ENCODE assay signal across 23 mouse cellular contexts in genomic region chr2:148451498-148451897, GRCm38 (mm10). TPM values are rescaled to one million over a fixed set of nuclear protein-coding genes. Genes with fewer than 3 reads are reported as not detected.
A peak's percentile ranks its signal among the peaks of the same experiment; 100 is the strongest.
DNase-seq lines count a peak whose midpoint lies in the region; ATAC-seq and TF ChIP-seq lines count a peak whose summit lies in the region.
"Had no signal": no experiment of that assay in that cellular context is flagged by ENCODE, and none has a peak within 500 bp of the region (broad histone marks: within the 10 kb centered on the region; RNA-seq: fewer than 3 reads in every experiment).

No protein-coding gene starts in this region.

- DNase-seq in heart, adult 2 months, result no peak
- no peak for DNase-seq in heart, adult 8-10 months (ENCODE audit: low spot score)
- peak; percentile 34 for DNase-seq in lung, embryonic 14.5 days
- no peak for DNase-seq in lung, postnatal 14 days
- no peak for DNase-seq in stomach, postnatal 0 days (ENCODE audit: low spot score)
- no peak for DNase-seq in cerebellum, postnatal 25 days
- DNase-seq: adrenal gland, adult 2 months; cerebellum, adult 18-20 months; cerebellum, postnatal 14 days; layer of hippocampus, adult 9-11 months; right cerebral cortex, postnatal 14 days had no signal

- no peak for TF ChIP-seq EP300 in heart, adult 2 months (IDR thresholded peaks at IDR 0.05; ENCODE audit: insufficient read depth, low read depth, low read length)
- TF ChIP-seq EP300 in stomach, postnatal 0 days (optimal IDR thresholded peaks at IDR 0.05), result no peak

- no peak overlapping the region for H3K4me3 ChIP-seq in heart, adult 2 months
- no peak overlapping the region for H3K4me3 ChIP-seq in lung, embryonic 14.5 days (ENCODE audit: low read depth, low read length)
- no peak overlapping the region for H3K4me3 ChIP-seq in lung, embryonic 16.5 days (ENCODE audit: low read length)
- no peak overlapping the region for H3K4me3 ChIP-seq in stomach, postnatal 0 days (ENCODE audit: low read depth, low read length)
- H3K4me3 ChIP-seq: embryonic facial prominence, embryonic 12.5 days; erythroblast, embryonic 14.5 days; megakaryocyte, embryonic 14.5 days; midbrain, embryonic 15.5 days; neural tube, embryonic 12.5 days had no signal

- H3K27ac ChIP-seq in heart, adult 2 months, result peak overlapping the region; percentile 49
- H3K27ac ChIP-seq in lung, embryonic 14.5 days (ENCODE audit: low read depth), result no peak overlapping the region
- H3K27ac ChIP-seq in lung, embryonic 16.5 days (ENCODE audit: low read length), result peak overlapping the region; percentile 58; the same call in 1 of the 2 replicates
- 0 out of 2 replicates have a peak overlapping the region, but pooled peaks have one; percentile 20 for H3K27ac ChIP-seq in stomach, postnatal 0 days (replicated peaks)
- H3K27ac ChIP-seq: embryonic facial prominence, embryonic 12.5 days; hindbrain, postnatal 0 days; liver, embryonic 14.5 days; midbrain, embryonic 15.5 days; neural tube, embryonic 12.5 days had no signal

- H3K9me3 ChIP-seq in lung, embryonic 14.5 days (ENCODE audit: low read depth, low read length), result no peaks in the 10 kb centered on the region
- no peaks in the 10 kb centered on the region for H3K9me3 ChIP-seq in lung, embryonic 16.5 days (ENCODE audit: control insufficient read depth, low read length)
- H3K9me3 ChIP-seq in stomach, postnatal 0 days (ENCODE audit: control insufficient read depth, low read length), result no peaks in the 10 kb centered on the region
- H3K9me3 ChIP-seq: embryonic facial prominence, embryonic 12.5 days; megakaryocyte, embryonic 14.5 days; midbrain, embryonic 15.5 days; neural tube, embryonic 12.5 days had no signal

- TF ChIP-seq CTCF in heart, adult 2 months (IDR thresholded peaks at IDR 0.05), result no peak
- TF ChIP-seq CTCF in lung, embryonic 14.5 days (IDR thresholded peaks at IDR 0.05; ENCODE audit: low read depth), result no peak
- no peak for TF ChIP-seq CTCF in stomach, postnatal 0 days (IDR thresholded peaks at IDR 0.05; ENCODE audit: low read depth)

- no peaks in the 10 kb centered on the region for H3K79me2 ChIP-seq in heart, adult 2 months (replicated peaks; ENCODE audit: control insufficient read depth, insufficient read depth, low read length)

- no peaks in the 10 kb centered on the region for H3K27me3 ChIP-seq in heart, adult 2 months (ENCODE audit: control insufficient read depth, insufficient read depth, low read length)
- H3K27me3 ChIP-seq in lung, embryonic 14.5 days (ENCODE audit: insufficient read depth, low read length), result no peaks in the 10 kb centered on the region
- no peaks in the 10 kb centered on the region for H3K27me3 ChIP-seq in lung, embryonic 16.5 days (ENCODE audit: control insufficient read depth, insufficient read depth, low read depth, low read length)
- no peaks in the 10 kb centered on the region for H3K27me3 ChIP-seq in stomach, postnatal 0 days (ENCODE audit: control insufficient read depth, insufficient read depth, low read length)
- H3K27me3 ChIP-seq: embryonic facial prominence, embryonic 12.5 days; midbrain, embryonic 15.5 days; neural tube, embryonic 12.5 days; Patski had no signal

- ATAC-seq in lung, embryonic 14.5 days (ENCODE audit: insufficient read depth), result no peak
- ATAC-seq in lung, embryonic 16.5 days (ENCODE audit: low read depth), result peak; percentile 19
- ATAC-seq in stomach, postnatal 0 days (ENCODE audit: low FRiP score, low TSS enrichment), result no peak
- ATAC-seq in megakaryocyte-erythroid progenitor cell, adult 5-6 weeks (replicated peaks; ENCODE audit: low FRiP score, low TSS enrichment, poor library complexity, severe bottlenecking), result no peak
- ATAC-seq: forebrain, embryonic 14.5 days; hindbrain, postnatal 0 days; intestine, postnatal 0 days; midbrain, embryonic 15.5 days; Patski had no signal

- TF ChIP-seq POLR2A in heart, adult 2 months (IDR thresholded peaks at IDR 0.05; ENCODE audit: insufficient read depth, low read depth, low read length), result no peak

- 46% methylated on average over 5 of the region's 5 CpGs for WGBS in heart, adult 2 months
- 67% methylated on average over 5 of the region's 5 CpGs for WGBS in lung, embryonic 14.5 days
- WGBS in lung, embryonic 16.5 days, result 61% methylated on average over 5 of the region's 5 CpGs
- 61% methylated on average over 5 of the region's 5 CpGs for WGBS in stomach, postnatal 0 days

- no peak overlapping the region for H3K4me2 ChIP-seq in lung, embryonic 14.5 days
- H3K4me2 ChIP-seq in lung, embryonic 16.5 days (ENCODE audit: low read depth, low read length), result no peak overlapping the region
- H3K4me2 ChIP-seq in stomach, postnatal 0 days (replicated peaks; ENCODE audit: low read depth), result no peak overlapping the region
- H3K4me2 ChIP-seq: embryonic facial prominence, embryonic 12.5 days; midbrain, embryonic 15.5 days; neural tube, embryonic 12.5 days had no signal

- intact Hi-C loops in heart, adult 2 months (cut with DNase I), result no loop called here

- peaks cover 5% of the 10 kb centered on the region; the same call in 1 of the 2 replicates for H3K36me3 ChIP-seq in heart, adult 2 months (ENCODE audit: control insufficient read depth, insufficient read depth, low read length)
- no peaks in the 10 kb centered on the region for H3K36me3 ChIP-seq in lung, embryonic 14.5 days (ENCODE audit: insufficient read depth)
- no peaks in the 10 kb centered on the region for H3K36me3 ChIP-seq in lung, embryonic 16.5 days (ENCODE audit: control insufficient read depth, insufficient read depth, low read length)
- no peaks in the 10 kb centered on the region for H3K36me3 ChIP-seq in stomach, postnatal 0 days (ENCODE audit: control insufficient read depth, insufficient read depth, low read length)
- H3K36me3 ChIP-seq: embryonic facial prominence, embryonic 12.5 days; midbrain, embryonic 15.5 days; neural tube, embryonic 12.5 days had no signal

- H3K4me1 ChIP-seq in heart, adult 2 months (ENCODE audit: control insufficient read depth, insufficient read depth, low read length), result peaks cover 7% of the 10 kb centered on the region
- peaks cover 6% of the 10 kb centered on the region; the same call in 1 of the 2 replicates for H3K4me1 ChIP-seq in lung, embryonic 14.5 days (ENCODE audit: insufficient read depth)
- H3K4me1 ChIP-seq in lung, embryonic 16.5 days (replicated peaks; ENCODE audit: control insufficient read depth, insufficient read depth, low read length), result peaks cover 14% of the 10 kb centered on the region
- H3K4me1 ChIP-seq in stomach, postnatal 0 days (replicated peaks; ENCODE audit: control insufficient read depth, insufficient read depth), result no peaks in the 10 kb centered on the region
- H3K4me1 ChIP-seq: embryonic facial prominence, embryonic 12.5 days; megakaryocyte, embryonic 14.5 days; midbrain, embryonic 15.5 days; neural tube, embryonic 12.5 days had no signal

- no peak overlapping the region for H3K9ac ChIP-seq in heart, adult 2 months (ENCODE audit: low read depth, low read length)
- H3K9ac ChIP-seq in lung, embryonic 14.5 days, result no peak overlapping the region
- no peak overlapping the region for H3K9ac ChIP-seq in lung, embryonic 16.5 days (ENCODE audit: low read length)
- no peak overlapping the region for H3K9ac ChIP-seq in stomach, postnatal 0 days (ENCODE audit: low read length)
- H3K9ac ChIP-seq: embryonic facial prominence, embryonic 12.5 days; liver, embryonic 14.5 days; midbrain, embryonic 15.5 days; neural tube, embryonic 12.5 days had no signal

RNA-seq across cellular contexts. Expression of gene Cd93, which starts 8.1 kb away (rescaled TPM):
- total RNA-seq in heart, adult 2 months (2021), result 10 to 100 TPM; 47.8 to 51.8 TPM
- 28.1 and 52.2 TPM in 2 replicates for polyA plus RNA-seq in heart, adult 2 months (2012; rRNA removed)
- 10 to 100 TPM; 30.6 to 48.2 (median 40.0) TPM for total RNA-seq in heart, adult 8-10 months (2022)
- polyA plus RNA-seq in lung, embryonic 14.5 days (2014; fragmentation: Nextera tagmentation; extraction: Ambion mirVana), result 33.7 and 34.4 TPM in 2 replicates
- polyA plus RNA-seq in lung, embryonic 16.5 days (2015; fragmentation: Nextera tagmentation; extraction: Ambion mirVana), result 38.3 and 40.2 TPM in 2 replicates
- polyA plus RNA-seq in stomach, postnatal 0 days (2015; fragmentation: Nextera tagmentation; extraction: Ambion mirVana), result 3.9 and 4.3 TPM in 2 replicates
- total RNA-seq in megakaryocyte-erythroid progenitor cell, adult 5-6 weeks (2014; fragmentation: Nextera tagmentation), result 4.0 and 7.3 TPM in 2 replicates
- total RNA-seq in megakaryocyte-erythroid progenitor cell, adult 5-6 weeks (2017), result 3.9 and 13.0 TPM in 2 replicates

RNA-seq across cellular contexts. Expression of gene Thbd, which starts 43.5 kb away (rescaled TPM):
- 10 to 100 TPM; 41.7 to 47.8 TPM for total RNA-seq in heart, adult 2 months (2021)
- 38.9 and 65.0 TPM in 2 replicates for polyA plus RNA-seq in heart, adult 2 months (2012; rRNA removed)
- 10 to 100 TPM; 34.5 to 51.7 (median 43.7) TPM for total RNA-seq in heart, adult 8-10 months (2022)
- polyA plus RNA-seq in lung, embryonic 14.5 days (2014; fragmentation: Nextera tagmentation; extraction: Ambion mirVana), result 115 and 116 TPM in 2 replicates
- polyA plus RNA-seq in lung, embryonic 16.5 days (2015; fragmentation: Nextera tagmentation; extraction: Ambion mirVana), result 100.0 and 109 TPM in 2 replicates
- polyA plus RNA-seq in stomach, postnatal 0 days (2015; fragmentation: Nextera tagmentation; extraction: Ambion mirVana), result 17.5 and 17.9 TPM in 2 replicates
- 0.52 and 3.5 TPM in 2 replicates for total RNA-seq in megakaryocyte-erythroid progenitor cell, adult 5-6 weeks (2014; fragmentation: Nextera tagmentation)
- 1.7 and 1.8 TPM in 2 replicates for total RNA-seq in megakaryocyte-erythroid progenitor cell, adult 5-6 weeks (2017)
- polyA plus RNA-seq: erythroblast, embryonic 14.5 days; Patski had no signal

RNA-seq across cellular contexts. Expression of gene Sstr4, which starts 56.4 kb away (rescaled TPM):
- 1 to 10 TPM; 1.1 to 2.0 TPM for total RNA-seq in heart, adult 2 months (2021)
- 1.4 and 2.4 TPM in 2 replicates for polyA plus RNA-seq in heart, adult 2 months (2012; rRNA removed)
- 1 to 10 TPM in 3 of 4 experiments, under 1 TPM in 1; 0.98 to 1.8 (median 1.3) TPM for total RNA-seq in heart, adult 8-10 months (2022)
- 4.8 and 5.9 TPM in 2 replicates for polyA plus RNA-seq in lung, embryonic 14.5 days (2014; fragmentation: Nextera tagmentation; extraction: Ambion mirVana)
- 3.1 and 3.8 TPM in 2 replicates for polyA plus RNA-seq in lung, embryonic 16.5 days (2015; fragmentation: Nextera tagmentation; extraction: Ambion mirVana)
- 0.31 and 0.49 TPM in 2 replicates for polyA plus RNA-seq in stomach, postnatal 0 days (2015; fragmentation: Nextera tagmentation; extraction: Ambion mirVana)
- not detected in 2 replicates for total RNA-seq in megakaryocyte-erythroid progenitor cell, adult 5-6 weeks (2014; fragmentation: Nextera tagmentation)
- not detected in 2 replicates for total RNA-seq in megakaryocyte-erythroid progenitor cell, adult 5-6 weeks (2017)
- polyA plus RNA-seq: erythroblast, embryonic 14.5 days; liver, embryonic 14.5 days; Patski had no signal
